ENCODE assay signal across 8 mouse cellular contexts in the genomic region with DNA sequence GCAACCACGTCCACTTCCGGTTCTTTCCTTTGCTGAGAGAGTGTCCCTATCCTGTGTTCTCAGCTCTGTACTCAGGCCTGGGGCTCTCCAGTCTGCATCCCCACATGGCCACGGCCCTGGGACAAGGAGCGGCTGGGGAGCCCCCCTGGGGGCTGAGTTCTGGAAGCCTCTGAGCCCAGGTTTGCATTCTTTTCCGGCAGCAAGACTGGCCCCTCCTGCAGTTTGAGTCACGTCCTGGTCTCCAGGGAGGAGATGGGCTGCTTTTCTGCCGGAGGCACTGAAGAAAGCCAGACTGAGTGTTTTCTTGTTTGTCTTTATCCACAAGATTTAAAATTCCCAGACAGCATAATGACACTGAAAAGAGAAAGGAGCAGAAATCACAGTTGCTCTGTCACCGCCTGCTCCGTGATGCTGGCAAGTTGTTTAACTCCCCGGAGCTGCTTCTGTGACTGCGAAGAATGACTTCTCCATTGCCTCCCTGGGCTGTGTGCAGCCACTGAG.
DNase-seq lines count a peak whose midpoint lies in the region; ATAC-seq lines count a peak whose summit lies in the region.

No protein-coding gene starts in this region.

- 39% methylated on average over 11 of the region's 11 CpGs for WGBS in neural tube, embryonic 11.5 days
- 26% methylated on average over 11 of the region's 11 CpGs for WGBS in forebrain, embryonic 13.5 days
- 30% methylated on average over 11 of the region's 11 CpGs for WGBS in neural tube, embryonic 12.5 days

- H3K4me3 ChIP-seq in neural tube, embryonic 11.5 days (ENCODE audit: low read depth, low read length), result no peak overlapping the region
- H3K4me3 ChIP-seq in forebrain, embryonic 13.5 days, result no peak overlapping the region
- H3K4me3 ChIP-seq in neural tube, embryonic 12.5 days, result no peak overlapping the region

- no peaks in the 10 kb centered on the region for H3K36me3 ChIP-seq in neural tube, embryonic 11.5 days (ENCODE audit: control insufficient read depth, insufficient read depth, low read length)
- H3K36me3 ChIP-seq in forebrain, embryonic 13.5 days (ENCODE audit: poor library complexity, severe bottlenecking), result no peaks in the 10 kb centered on the region
- no peaks in the 10 kb centered on the region for H3K36me3 ChIP-seq in neural tube, embryonic 12.5 days

- H3K27me3 ChIP-seq in neural tube, embryonic 11.5 days (ENCODE audit: control insufficient read depth, insufficient read depth, low read length), result no peaks in the 10 kb centered on the region
- H3K27me3 ChIP-seq in forebrain, embryonic 13.5 days, result no peaks in the 10 kb centered on the region; the same call in 1 of the 2 replicates
- no peaks in the 10 kb centered on the region for H3K27me3 ChIP-seq in neural tube, embryonic 12.5 days (replicated peaks)

- ATAC-seq in neural tube, embryonic 11.5 days (ENCODE audit: insufficient read depth, low FRiP score, low TSS enrichment), result no peak
- peak; percentile 49; the same call in 1 of the 2 replicates for ATAC-seq in forebrain, embryonic 13.5 days
- no peak for ATAC-seq in neural tube, embryonic 12.5 days (ENCODE audit: low FRiP score, low read depth)

- intact Hi-C loops in heart, postnatal 25 days (cut with DNase I), result loop anchor here (5.0 kb wide), 2 partner anchors 64 to 106 kb away; no protein-coding TSS in a partner anchor

- H3K9me3 ChIP-seq in neural tube, embryonic 11.5 days (ENCODE audit: control insufficient read depth, low read length), result no peaks in the 10 kb centered on the region
- no peaks in the 10 kb centered on the region for H3K9me3 ChIP-seq in forebrain, embryonic 13.5 days (replicated peaks)
- no peaks in the 10 kb centered on the region for H3K9me3 ChIP-seq in neural tube, embryonic 12.5 days

- no peak overlapping the region for H3K4me2 ChIP-seq in neural tube, embryonic 11.5 days (ENCODE audit: low read depth)
- peak overlapping the region; percentile 4; the same call in 1 of the 2 replicates for H3K4me2 ChIP-seq in forebrain, embryonic 13.5 days
- H3K4me2 ChIP-seq in neural tube, embryonic 12.5 days (replicated peaks), result peak overlapping the region; percentile 30

- H3K27ac ChIP-seq in neural tube, embryonic 11.5 days (ENCODE audit: low read depth, low read length), result no peak overlapping the region
- H3K27ac ChIP-seq in forebrain, embryonic 13.5 days, result no peak overlapping the region
- no peak overlapping the region for H3K27ac ChIP-seq in neural tube, embryonic 12.5 days

- H3K9ac ChIP-seq in neural tube, embryonic 11.5 days (ENCODE audit: low read length), result peak overlapping the region; percentile 29; the same call in 1 of the 2 replicates
- 0 out of 2 replicates have a peak overlapping the region, but pooled peaks have one; percentile 22 for H3K9ac ChIP-seq in forebrain, embryonic 13.5 days
- no peak overlapping the region for H3K9ac ChIP-seq in neural tube, embryonic 12.5 days

- H3K4me1 ChIP-seq in neural tube, embryonic 11.5 days (ENCODE audit: control insufficient read depth, insufficient read depth, low read length), result peaks cover 14% of the 10 kb centered on the region
- peaks cover 37% of the 10 kb centered on the region for H3K4me1 ChIP-seq in forebrain, embryonic 13.5 days
- H3K4me1 ChIP-seq in neural tube, embryonic 12.5 days, result peaks cover 25% of the 10 kb centered on the region

- no peak for DNase-seq in neural tube, embryonic 11.5 days (ENCODE audit: low spot score)
- no peak for DNase-seq in neural tube, embryonic 10.5 days (ENCODE audit: extremely low spot score, low spot score)
- peak; percentile 38 for DNase-seq in heart, postnatal 25 days (ENCODE audit: low spot score)
- DNase-seq in B cell, adult 2 months, result no peak
- DNase-seq in spleen, postnatal 14 days (ENCODE audit: low spot score in 2 of 2), result no peak
- no peak for DNase-seq in thymus, adult 18-20 months
